Mouse (Mus musculus): ENCODE results near the gene Elp6. TPM values are rescaled to one million over a fixed set of nuclear protein-coding genes. Genes with fewer than 3 reads are reported as not detected.
"Not testable (repeated sequence)": the region's sequence is repeated elsewhere in the genome, so short reads cannot be mapped to it uniquely, and the experiment has no call there.

Elp6 gene
- polyA plus RNA-seq, 1 experiment from 2014 or later: 17.4 TPM

DNA sequence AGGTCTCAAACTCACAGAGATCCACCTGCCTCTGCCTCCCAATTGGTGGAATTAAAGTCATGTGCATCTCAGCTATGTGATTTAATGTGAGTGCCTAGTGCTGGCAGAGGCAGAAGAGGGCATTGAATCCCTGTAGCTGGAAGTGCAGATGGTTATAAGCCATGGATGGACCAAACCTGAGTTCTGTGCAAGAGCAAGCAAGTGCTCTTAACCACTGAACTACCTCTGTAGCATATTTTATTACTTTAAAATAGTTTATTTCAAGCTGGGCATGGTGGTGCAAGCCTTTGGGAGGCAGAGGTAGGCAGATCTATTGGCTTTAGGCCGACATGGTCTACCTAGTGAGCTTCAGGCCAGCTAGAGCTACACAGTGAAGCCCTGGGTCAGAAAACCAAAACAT lies 19.2 kb downstream of the Elp6 start:
- H3K36me3 ChIP-seq (ENCODE audit: control insufficient read depth, insufficient read depth, low read length): peaks cover 8% of the 10 kb centered on the region; the same call in 1 of the 2 replicates
- ATAC-seq (replicated peaks; ENCODE audit: insufficient number of reproducible peaks, low FRiP score, low TSS enrichment): no peak
- no peaks in the 10 kb centered on the region for H3K27me3 ChIP-seq (ENCODE audit: control insufficient read depth, insufficient read depth, low read length)
- H3K27ac ChIP-seq (ENCODE audit: low read depth, low read length): no peak overlapping the region
- H3K9ac ChIP-seq (ENCODE audit: low read depth, low read length): no peak overlapping the region
- H3K4me1 ChIP-seq (ENCODE audit: control insufficient read depth, insufficient read depth, low read length): no peaks in the 10 kb centered on the region
- 85% methylated on average over 1 of the region's 1 CpGs for WGBS (ENCODE audit: insufficient replicate concordance)
- H3K4me3 ChIP-seq (ENCODE audit: low read depth, low read length): no peak overlapping the region
- H3K4me2 ChIP-seq: no peak overlapping the region
- H3K9me3 ChIP-seq (replicated peaks; ENCODE audit: control insufficient read depth, low read length): no peaks in the 10 kb centered on the region

DNA sequence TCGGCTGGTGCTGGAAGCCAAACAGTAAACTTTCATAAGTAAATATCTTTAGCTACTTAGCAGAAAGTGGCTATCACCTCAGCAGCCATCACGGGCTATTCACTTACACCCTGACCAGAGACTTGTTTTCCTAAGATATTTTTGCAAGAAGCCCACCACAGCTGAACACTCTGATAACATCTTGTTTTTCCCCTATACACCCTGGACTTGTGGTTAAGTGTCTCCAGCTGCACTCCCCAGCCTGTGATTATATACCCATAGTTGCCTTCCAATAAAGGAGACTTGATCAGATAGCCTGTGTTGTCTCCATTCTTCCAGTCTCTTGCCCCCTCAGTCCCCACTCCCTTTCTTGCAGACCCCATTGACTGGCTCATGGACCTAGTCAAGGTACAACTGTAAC lies 23.2 kb downstream of the Elp6 start:
- Histone ChIP-seq H3K9ac (ENCODE audit: low read depth, low read length) (no peak overlapping the region), H3K27me3 (ENCODE audit: control insufficient read depth, insufficient read depth, low read length) (no peaks in the 10 kb centered on the region), H3K4me3 (ENCODE audit: low read depth, low read length) (no peak overlapping the region), H3K4me1 (ENCODE audit: control insufficient read depth, insufficient read depth, low read length) (peaks cover 3% of the 10 kb centered on the region; the same call in 1 of the 2 replicates), H3K9me3 (replicated peaks; ENCODE audit: control insufficient read depth, low read length) (no peaks in the 10 kb centered on the region), H3K36me3 (ENCODE audit: control insufficient read depth, insufficient read depth, low read length) (no peaks in the 10 kb centered on the region), H3K4me2 (no peak overlapping the region), H3K27ac (ENCODE audit: low read depth, low read length) (no peak overlapping the region)
- no peak for ATAC-seq (replicated peaks; ENCODE audit: insufficient number of reproducible peaks, low FRiP score, low TSS enrichment)
- WGBS (ENCODE audit: insufficient replicate concordance): 65% methylated on average over 2 of the region's 2 CpGs

DNA sequence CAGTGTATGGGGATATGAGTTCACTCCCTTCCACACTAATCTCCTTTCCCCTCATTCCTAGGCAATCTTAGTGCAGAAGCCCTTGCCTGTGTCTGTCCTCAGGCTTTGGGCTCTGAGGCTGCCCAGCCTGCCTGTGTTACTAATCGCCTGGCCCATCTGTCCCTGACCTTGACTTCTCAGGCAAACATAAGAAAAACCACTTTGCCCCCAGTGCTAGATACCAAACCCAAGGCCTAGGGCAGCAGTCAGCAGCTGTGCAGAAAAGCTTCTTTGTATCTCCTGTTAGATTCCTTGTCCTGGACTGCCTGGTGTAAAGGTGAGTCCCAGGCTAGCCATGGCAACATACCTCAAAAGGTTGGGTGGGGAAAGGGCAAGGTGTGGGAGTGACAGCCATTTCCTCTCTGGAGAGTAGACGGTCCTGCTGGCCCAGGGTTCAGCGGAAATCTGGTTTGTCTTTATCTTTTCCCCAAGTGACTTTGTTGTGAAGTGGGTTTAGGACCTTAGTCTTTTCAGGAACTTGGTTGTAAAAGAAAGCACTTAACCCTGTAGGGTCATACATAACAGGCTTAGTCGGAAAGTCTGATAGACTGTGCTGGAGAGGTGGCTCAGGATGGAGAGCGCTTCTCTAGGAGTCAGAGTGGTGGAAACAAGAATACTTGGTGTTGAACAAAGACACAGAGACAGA lies 24.1 kb downstream of the Elp6 start:
- no peak for ATAC-seq (replicated peaks; ENCODE audit: insufficient number of reproducible peaks, low FRiP score, low TSS enrichment)
- Histone ChIP-seq H3K4me3 (ENCODE audit: low read depth, low read length) (no peak overlapping the region), H3K36me3 (ENCODE audit: control insufficient read depth, insufficient read depth, low read length) (no peaks in the 10 kb centered on the region), H3K4me1 (ENCODE audit: control insufficient read depth, insufficient read depth, low read length) (peaks cover 6% of the 10 kb centered on the region; the same call in 1 of the 2 replicates), H3K27me3 (ENCODE audit: control insufficient read depth, insufficient read depth, low read length) (no peaks in the 10 kb centered on the region), H3K9me3 (replicated peaks; ENCODE audit: control insufficient read depth, low read length) (no peaks in the 10 kb centered on the region), H3K27ac (ENCODE audit: low read depth, low read length) (no peak overlapping the region), H3K4me2 (no peak overlapping the region), H3K9ac (ENCODE audit: low read depth, low read length) (no peak overlapping the region)
- 41% methylated on average over 5 of the region's 5 CpGs for WGBS (ENCODE audit: insufficient replicate concordance)

DNA sequence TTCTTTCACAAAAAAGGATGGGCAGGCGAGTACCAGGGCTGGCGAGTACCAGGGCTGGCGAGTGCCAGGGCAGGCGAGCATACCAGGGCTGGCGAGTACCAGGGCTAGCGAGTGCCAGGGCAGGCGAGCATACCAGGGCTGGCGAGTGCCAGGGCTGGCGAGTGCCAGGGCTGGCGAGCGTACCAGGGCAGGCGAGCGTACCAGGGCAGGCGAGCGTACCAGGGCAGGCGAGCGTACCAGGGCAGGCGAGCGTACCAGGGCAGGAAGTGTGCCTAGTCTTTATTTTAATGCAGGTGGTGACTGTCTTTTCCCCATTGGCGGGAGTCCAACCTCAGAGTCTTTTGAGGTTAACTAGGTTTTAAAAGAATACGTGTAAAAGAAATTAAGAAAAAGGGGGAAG lies 24.7 kb downstream of the Elp6 start:
- Histone ChIP-seq H3K9me3 (replicated peaks; ENCODE audit: control insufficient read depth, low read length) (no peaks in the 10 kb centered on the region), H3K4me1 (ENCODE audit: control insufficient read depth, insufficient read depth, low read length) (peaks cover 6% of the 10 kb centered on the region; the same call in 1 of the 2 replicates), H3K4me3 (ENCODE audit: low read depth, low read length) (no peak overlapping the region), H3K4me2 (no peak overlapping the region), H3K27me3 (ENCODE audit: control insufficient read depth, insufficient read depth, low read length) (no peaks in the 10 kb centered on the region), H3K27ac (ENCODE audit: low read depth, low read length) (no peak overlapping the region), H3K36me3 (ENCODE audit: control insufficient read depth, insufficient read depth, low read length) (no peaks in the 10 kb centered on the region), H3K9ac (ENCODE audit: low read depth, low read length) (no peak overlapping the region)
- WGBS (ENCODE audit: insufficient replicate concordance): 77% methylated on average over 21 of the region's 21 CpGs
- ATAC-seq (replicated peaks; ENCODE audit: insufficient number of reproducible peaks, low FRiP score, low TSS enrichment): no peak

DNA sequence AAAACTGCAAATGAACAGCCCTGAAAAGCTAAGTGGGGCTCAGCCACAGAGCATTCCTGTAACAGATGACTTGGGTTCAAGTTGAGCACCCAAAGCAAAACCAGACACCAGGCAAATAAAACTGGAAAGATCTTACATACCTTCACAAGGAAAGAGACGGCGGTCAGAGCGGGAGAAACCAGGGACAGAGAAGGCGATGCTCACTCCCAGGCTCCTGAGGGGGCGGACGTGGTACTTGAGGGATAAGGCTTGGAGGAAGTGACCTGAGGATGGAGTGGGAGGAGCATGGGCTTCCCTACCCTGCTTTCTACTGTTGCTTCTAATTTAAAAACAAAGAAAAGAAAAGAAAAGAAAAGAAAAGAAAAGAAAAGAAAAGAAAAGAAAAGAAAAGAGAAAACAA lies 25.4 kb downstream of the Elp6 start:
- Histone ChIP-seq H3K9me3 (replicated peaks; ENCODE audit: control insufficient read depth, low read length) (no peaks in the 10 kb centered on the region), H3K36me3 (ENCODE audit: control insufficient read depth, insufficient read depth, low read length) (no peaks in the 10 kb centered on the region), H3K4me2 (no peak overlapping the region), H3K27ac (ENCODE audit: low read depth, low read length) (no peak overlapping the region), H3K27me3 (ENCODE audit: control insufficient read depth, insufficient read depth, low read length) (no peaks in the 10 kb centered on the region), H3K9ac (ENCODE audit: low read depth, low read length) (no peak overlapping the region), H3K4me1 (ENCODE audit: control insufficient read depth, insufficient read depth, low read length) (peaks cover 6% of the 10 kb centered on the region; the same call in 1 of the 2 replicates), H3K4me3 (ENCODE audit: low read depth, low read length) (no peak overlapping the region)
- 34% methylated on average over 6 of the region's 6 CpGs for WGBS (ENCODE audit: insufficient replicate concordance)
- no peak for ATAC-seq (replicated peaks; ENCODE audit: insufficient number of reproducible peaks, low FRiP score, low TSS enrichment)

DNA sequence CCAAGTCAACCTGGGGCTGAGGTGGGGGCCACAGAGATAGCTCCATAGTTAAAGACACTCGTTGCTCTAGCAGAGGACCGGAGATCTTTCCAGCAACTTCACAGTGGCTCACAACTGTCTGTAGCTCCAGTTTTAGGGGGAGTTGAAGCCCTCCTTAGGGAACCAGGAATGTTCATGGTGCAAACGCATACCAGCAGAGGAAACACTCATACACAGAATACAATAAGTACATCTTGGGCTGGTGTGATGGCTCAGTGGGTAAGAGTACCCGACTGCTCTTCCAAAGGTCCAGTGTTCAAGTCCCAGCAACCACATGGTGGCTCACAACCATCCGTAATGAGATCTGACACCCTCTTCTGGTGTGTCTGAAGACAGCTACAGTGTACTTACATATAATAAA lies 25.9 kb downstream of the Elp6 start:
- not testable (repeated sequence) for H3K9me3 ChIP-seq (replicated peaks; ENCODE audit: control insufficient read depth, low read length); H3K4me2 ChIP-seq; ATAC-seq (replicated peaks; ENCODE audit: insufficient number of reproducible peaks, low FRiP score, low TSS enrichment); H3K4me3 ChIP-seq (ENCODE audit: low read depth, low read length); H3K9ac ChIP-seq (ENCODE audit: low read depth, low read length); H3K27me3 ChIP-seq (ENCODE audit: control insufficient read depth, insufficient read depth, low read length); H3K4me1 ChIP-seq (ENCODE audit: control insufficient read depth, insufficient read depth, low read length); H3K36me3 ChIP-seq (ENCODE audit: control insufficient read depth, insufficient read depth, low read length); H3K27ac ChIP-seq (ENCODE audit: low read depth, low read length)
- 78% methylated on average over 4 of the region's 5 CpGs for WGBS (ENCODE audit: insufficient replicate concordance)

DNA sequence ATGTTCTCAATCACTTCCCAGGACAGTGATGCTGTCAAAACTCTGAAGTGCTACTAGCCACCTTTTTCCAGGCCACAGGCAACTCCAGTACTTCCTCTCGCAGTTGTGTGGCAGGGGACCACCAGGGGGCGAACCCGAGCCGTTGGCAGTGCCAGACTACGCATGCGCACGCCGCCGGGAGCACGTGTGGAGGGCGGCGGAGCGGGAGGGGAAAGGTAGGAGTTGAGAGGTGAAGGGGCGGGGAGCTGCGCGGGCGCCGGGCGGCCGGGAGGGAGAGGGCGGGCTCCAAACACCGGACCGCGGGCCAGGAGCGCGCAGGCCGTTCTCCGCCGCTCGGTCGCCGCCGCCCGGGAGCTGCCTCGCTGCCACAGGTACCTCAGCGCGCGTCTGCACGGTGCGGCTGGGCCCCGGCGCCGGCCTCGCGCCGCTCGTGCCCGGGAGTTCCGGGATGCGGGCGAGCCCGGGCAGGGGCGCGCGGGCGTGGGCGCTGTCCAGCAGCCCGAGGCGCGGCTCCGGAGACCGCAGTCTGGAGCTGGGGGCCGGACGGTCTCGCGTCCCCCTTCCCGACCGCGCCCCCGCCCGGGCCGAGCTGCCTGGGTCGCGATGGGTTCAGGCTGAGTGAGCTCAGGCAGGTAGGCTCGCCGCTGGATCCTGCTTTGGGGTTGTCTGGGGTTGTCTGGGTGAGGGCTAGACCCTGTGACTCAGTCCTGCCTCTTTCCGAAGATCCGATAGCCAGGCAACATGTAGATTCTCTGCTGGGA lies 28.3 kb downstream of the Elp6 start, which contains the start of gene Scap:
Gene Scap (plus strand): TSS at position 154 of the 761 bp plus-strand sequence.
- under 1% methylated on average over 65 of the region's 78 CpGs for WGBS (ENCODE audit: insufficient replicate concordance)
- Histone ChIP-seq H3K9ac (ENCODE audit: low read depth, low read length) (peak within 1 kb of the TSS; percentile 74), H3K27me3 (ENCODE audit: control insufficient read depth, insufficient read depth, low read length) (no peaks in the 10 kb centered on the region), H3K4me1 (ENCODE audit: control insufficient read depth, insufficient read depth, low read length) (peaks cover 8% of the 10 kb centered on the region; the same call in 1 of the 2 replicates), H3K27ac (ENCODE audit: low read depth, low read length) (peak within 1 kb of the TSS; percentile 58; the same call in 1 of the 2 replicates), H3K36me3 (ENCODE audit: control insufficient read depth, insufficient read depth, low read length) (no peaks in the 10 kb centered on the region), H3K4me2 (peak within 1 kb of the TSS; percentile 85), H3K4me3 (ENCODE audit: low read depth, low read length) (peak within 1 kb of the TSS; percentile 79), H3K9me3 (replicated peaks; ENCODE audit: control insufficient read depth, low read length) (no peaks in the 10 kb centered on the region)
- ATAC-seq (replicated peaks; ENCODE audit: insufficient number of reproducible peaks, low FRiP score, low TSS enrichment): peak; percentile 91

DNA sequence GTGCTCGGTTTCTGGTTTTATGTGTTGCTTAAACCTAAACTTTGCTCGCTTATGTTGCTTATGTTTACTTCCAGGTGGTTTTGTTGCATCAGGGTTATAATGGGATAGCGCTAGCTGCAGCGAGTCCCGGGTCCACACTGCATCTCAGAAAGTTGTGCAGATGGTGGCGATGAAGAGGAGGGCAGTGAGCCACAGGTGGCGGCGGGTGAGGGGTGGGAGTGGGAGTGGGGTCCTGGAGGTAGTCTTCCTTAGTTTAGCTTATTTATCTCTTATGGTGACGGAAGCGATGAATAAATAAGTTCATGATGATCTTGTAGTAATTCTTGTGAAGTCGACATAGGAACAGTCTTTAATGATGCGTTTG lies 28.9 kb downstream of the Elp6 start:
- Histone ChIP-seq H3K4me3 (ENCODE audit: low read depth, low read length) (peak overlapping the region; percentile 79), H3K27me3 (ENCODE audit: control insufficient read depth, insufficient read depth, low read length) (no peaks in the 10 kb centered on the region), H3K36me3 (ENCODE audit: control insufficient read depth, insufficient read depth, low read length) (no peaks in the 10 kb centered on the region), H3K9ac (ENCODE audit: low read depth, low read length) (peak overlapping the region; percentile 74), H3K27ac (ENCODE audit: low read depth, low read length) (no peak overlapping the region), H3K9me3 (replicated peaks; ENCODE audit: control insufficient read depth, low read length) (no peaks in the 10 kb centered on the region), H3K4me2 (peak overlapping the region; percentile 85), H3K4me1 (ENCODE audit: control insufficient read depth, insufficient read depth, low read length) (peaks cover 9% of the 10 kb centered on the region; the same call in 1 of the 2 replicates)
- ATAC-seq (replicated peaks; ENCODE audit: insufficient number of reproducible peaks, low FRiP score, low TSS enrichment): no peak
- 10% methylated on average over 12 of the region's 12 CpGs for WGBS (ENCODE audit: insufficient replicate concordance)
